Mouse (Mus musculus): Measurements from ENCODE around the gene Usp49. TPM values are rescaled to one million over a fixed set of nuclear protein-coding genes. Genes with fewer than 3 reads are reported as not detected.
"Not testable (repeated sequence)": the region's sequence is repeated elsewhere in the genome, so short reads cannot be mapped to it uniquely, and the experiment has no call there.

Usp49 gene
- polyA plus RNA-seq, 1 experiment from 2014 or later = 11.1 TPM

DNA sequence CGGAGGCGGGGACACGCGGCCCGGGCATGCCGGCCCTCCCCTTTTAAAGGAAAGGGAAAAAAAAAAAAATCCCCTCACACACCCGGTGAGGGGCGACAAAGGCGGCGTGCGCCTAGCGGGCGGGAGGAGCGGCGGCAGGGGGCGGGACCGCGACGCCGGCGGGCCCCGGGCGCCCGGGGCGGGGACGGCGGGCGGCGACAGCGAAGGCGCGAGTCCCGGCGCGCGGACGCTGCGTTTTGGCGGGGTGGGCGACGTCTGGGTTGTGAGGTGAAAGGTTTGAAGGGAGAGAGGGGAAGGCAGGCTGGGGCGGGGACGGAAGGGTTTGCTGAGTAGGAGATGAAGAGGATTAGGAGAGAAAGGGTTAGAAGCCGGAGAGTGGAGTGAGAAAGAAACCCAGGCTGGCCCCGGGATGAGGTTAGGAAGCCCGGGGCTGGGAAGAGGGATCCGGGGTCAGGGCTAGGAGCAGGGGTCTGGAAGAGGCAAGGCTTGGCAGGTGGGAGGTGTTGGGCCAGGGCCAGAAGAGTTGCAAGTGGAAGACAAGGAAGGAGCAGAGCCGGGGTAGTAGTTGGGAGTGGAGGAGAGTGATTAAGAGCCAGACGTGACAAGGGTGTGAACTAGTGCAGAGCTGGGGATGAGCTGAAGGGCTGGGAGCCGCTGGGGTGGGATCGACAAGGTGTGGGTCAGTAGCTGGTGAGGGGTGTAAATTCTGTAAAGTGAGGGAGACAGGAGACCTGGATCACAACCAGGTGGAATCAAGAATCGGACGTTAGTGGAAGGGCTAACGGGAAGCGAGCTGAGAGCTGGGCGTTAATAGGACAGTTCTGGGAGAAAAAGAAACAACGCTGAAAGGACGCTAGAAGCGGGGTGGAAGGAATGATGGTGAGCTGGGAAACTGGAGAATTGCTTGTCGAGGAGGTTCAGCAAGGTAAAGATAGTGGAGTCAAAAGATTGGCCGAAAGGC, 493 bp upstream of the Usp49 start:
- Histone ChIP-seq H3K36me3 (no peaks in the 10 kb centered on the region), H3K4me3 (peak overlapping the region; percentile 83), H3K9me3 (no peaks in the 10 kb centered on the region), H3K27me3 (no peaks in the 10 kb centered on the region), H3K9ac (replicated peaks) (peak overlapping the region; percentile 86), H3K4me1 (peaks cover 40% of the 10 kb centered on the region), H3K27ac (replicated peaks) (peak overlapping the region; percentile 98), H3K4me2 (replicated peaks) (peak overlapping the region; percentile 82)
- under 1% methylated on average over 61 of the region's 61 CpGs for WGBS
- ATAC-seq (replicated peaks) = peak; percentile 60

DNA sequence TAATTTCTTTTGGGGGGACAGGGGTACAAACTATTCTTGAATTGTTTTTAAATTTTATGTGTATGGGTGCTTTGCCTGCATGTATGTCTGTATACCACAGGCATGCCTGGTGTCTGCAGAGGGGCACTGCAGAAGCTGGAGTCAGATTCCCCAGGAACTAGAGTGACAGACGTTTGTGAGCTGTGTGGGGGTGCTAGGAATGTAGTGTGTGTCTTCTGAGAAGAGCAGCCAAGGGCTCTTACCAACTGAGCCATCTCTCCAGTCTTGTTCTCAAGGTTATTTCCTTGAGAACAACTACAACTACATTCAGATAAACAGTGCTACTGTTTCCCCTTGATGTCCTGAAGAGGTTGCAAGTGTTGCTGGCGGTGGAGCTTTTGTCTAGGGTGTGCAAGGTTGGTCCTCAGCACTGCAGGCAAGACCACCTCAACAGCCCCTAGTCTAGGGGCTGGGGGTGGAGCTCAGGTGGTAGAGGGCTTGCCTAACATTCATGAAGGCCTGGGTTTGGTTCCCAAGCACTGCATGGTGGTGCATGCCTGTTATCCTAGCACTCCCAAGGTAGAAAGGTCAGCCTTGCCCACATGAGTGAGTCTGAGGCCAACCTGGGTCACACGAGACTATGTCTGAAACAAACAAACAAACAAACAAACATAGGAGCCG, 1.8 kb downstream of the Usp49 start:
- 73% methylated on average over 4 of the region's 4 CpGs for WGBS
- 0 out of 2 replicates have a peak overlapping the region, but pooled peaks have one; percentile 7 for H3K4me3 ChIP-seq
- no peak overlapping the region for H3K27ac ChIP-seq (replicated peaks)
- no peak for ATAC-seq (replicated peaks)
- peaks cover 40% of the 10 kb centered on the region for H3K4me1 ChIP-seq
- no peak overlapping the region; the same call in 1 of the 2 replicates for H3K4me2 ChIP-seq (replicated peaks)
- no peaks in the 10 kb centered on the region for H3K9me3 ChIP-seq
- no peaks in the 10 kb centered on the region for H3K27me3 ChIP-seq
- peak overlapping the region; percentile 23; the same call in 1 of the 2 replicates for H3K9ac ChIP-seq (replicated peaks)
- 0 out of 2 replicates have a peak, but pooled peaks cover 3% of the 10 kb centered on the region for H3K36me3 ChIP-seq

DNA sequence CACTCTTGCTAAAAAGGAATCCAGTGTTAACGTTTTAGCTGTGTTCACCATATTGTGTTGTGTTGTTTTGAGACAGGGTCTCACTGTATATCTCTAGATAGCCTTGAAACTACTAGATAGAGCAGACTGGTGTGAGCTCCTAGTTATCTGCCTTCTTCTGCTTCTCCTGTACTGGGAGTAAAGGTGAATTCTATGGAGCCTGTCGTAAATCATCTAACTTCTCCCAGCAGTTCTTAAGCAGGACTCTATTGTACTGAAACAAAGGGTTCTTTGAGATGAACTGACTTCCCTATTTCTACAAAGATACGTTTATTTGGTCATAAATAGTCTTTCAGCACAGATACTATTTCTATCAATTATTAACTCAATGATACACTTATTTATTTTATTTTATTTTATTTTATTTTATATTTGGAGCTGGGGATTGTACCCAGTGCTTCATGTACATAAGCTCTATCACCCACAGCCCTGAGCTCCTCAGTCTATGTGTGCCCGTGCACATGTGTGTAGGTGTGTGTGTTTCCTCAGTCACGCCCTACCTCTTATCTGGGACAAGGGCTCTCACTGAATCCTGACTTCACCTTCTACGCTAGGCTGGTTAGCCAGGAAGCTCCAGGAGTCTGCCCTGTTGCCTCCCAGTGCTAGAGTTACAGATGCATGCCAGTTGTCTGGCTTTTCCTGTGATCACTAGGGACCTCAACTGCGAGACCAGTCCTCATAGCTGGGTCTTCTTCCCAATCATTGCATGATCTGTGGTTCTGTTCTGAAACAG, 3.7 kb downstream of the Usp49 start:
- Histone ChIP-seq H3K27ac (replicated peaks) (no peak overlapping the region), H3K4me3 (no peak overlapping the region), H3K4me2 (replicated peaks) (no peak overlapping the region), H3K27me3 (no peaks in the 10 kb centered on the region), H3K9me3 (no peaks in the 10 kb centered on the region), H3K36me3 (0 out of 2 replicates have a peak, but pooled peaks cover 3% of the 10 kb centered on the region), H3K4me1 (peaks cover 35% of the 10 kb centered on the region), H3K9ac (replicated peaks) (no peak overlapping the region)
- 79% methylated on average over 7 of the region's 7 CpGs for WGBS
- no peak for ATAC-seq (replicated peaks)

DNA sequence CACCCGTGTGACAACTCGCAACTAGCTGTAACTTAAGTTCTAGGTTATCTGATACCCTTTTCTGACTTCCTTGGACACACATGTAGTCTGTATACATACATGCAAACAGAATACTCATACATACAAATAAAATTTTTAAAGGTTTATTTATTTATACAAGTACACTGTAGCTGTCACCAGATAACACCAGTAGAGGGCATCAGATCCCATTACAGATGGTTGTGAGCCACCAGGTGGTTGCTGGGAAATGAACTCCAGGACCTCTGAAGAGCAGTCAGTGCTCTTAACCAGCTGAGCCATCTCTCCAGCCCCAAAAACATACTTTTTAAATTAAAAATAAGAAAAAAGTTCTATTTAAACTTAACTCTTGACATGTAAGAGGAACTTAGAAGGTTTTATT, 12.5 kb downstream of the Usp49 start:
- no peak overlapping the region for H3K27ac ChIP-seq (replicated peaks)
- 0 out of 2 replicates have a peak, but pooled peaks cover 4% of the 10 kb centered on the region for H3K4me1 ChIP-seq
- H3K4me3 ChIP-seq = no peak overlapping the region
- no peaks in the 10 kb centered on the region for H3K36me3 ChIP-seq
- no peak overlapping the region for H3K4me2 ChIP-seq (replicated peaks)
- no peaks in the 10 kb centered on the region for H3K27me3 ChIP-seq
- H3K9me3 ChIP-seq = no peaks in the 10 kb centered on the region
- WGBS = 88% methylated on average over 2 of the region's 2 CpGs
- no peak overlapping the region for H3K9ac ChIP-seq (replicated peaks)
- ATAC-seq (replicated peaks) = no peak

DNA sequence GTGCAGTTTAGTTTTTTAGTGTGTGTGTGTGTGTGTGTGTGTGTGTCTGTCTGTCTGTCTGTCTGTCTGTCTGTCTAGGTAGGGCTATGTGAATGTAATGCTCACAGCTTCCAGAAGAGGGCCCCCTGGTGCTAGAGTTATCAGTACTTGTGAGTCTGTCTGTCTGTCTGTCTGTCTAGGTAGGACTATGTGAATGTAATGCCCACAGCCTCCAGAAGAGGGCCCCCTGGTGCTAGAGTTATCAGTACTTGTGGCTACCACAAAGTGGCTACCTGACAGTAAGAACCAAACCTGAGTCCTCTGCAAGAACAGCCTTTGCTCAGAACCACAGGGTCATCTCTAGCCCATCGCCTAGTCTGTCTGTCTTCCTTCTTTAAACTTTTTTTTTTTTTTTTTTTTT, 16.2 kb downstream of the Usp49 start:
- H3K4me3 ChIP-seq = no peak overlapping the region
- H3K27me3 ChIP-seq = no peaks in the 10 kb centered on the region
- WGBS = 44% methylated on average over 1 of the region's 1 CpGs
- peaks cover 4% of the 10 kb centered on the region; the same call in 1 of the 2 replicates for H3K36me3 ChIP-seq
- no peak overlapping the region for H3K9ac ChIP-seq (replicated peaks)
- H3K4me1 ChIP-seq = peaks cover 5% of the 10 kb centered on the region; the same call in 1 of the 2 replicates
- no peak overlapping the region for H3K27ac ChIP-seq (replicated peaks)
- no peaks in the 10 kb centered on the region for H3K9me3 ChIP-seq
- no peak for ATAC-seq (replicated peaks)
- H3K4me2 ChIP-seq (replicated peaks) = no peak overlapping the region

DNA sequence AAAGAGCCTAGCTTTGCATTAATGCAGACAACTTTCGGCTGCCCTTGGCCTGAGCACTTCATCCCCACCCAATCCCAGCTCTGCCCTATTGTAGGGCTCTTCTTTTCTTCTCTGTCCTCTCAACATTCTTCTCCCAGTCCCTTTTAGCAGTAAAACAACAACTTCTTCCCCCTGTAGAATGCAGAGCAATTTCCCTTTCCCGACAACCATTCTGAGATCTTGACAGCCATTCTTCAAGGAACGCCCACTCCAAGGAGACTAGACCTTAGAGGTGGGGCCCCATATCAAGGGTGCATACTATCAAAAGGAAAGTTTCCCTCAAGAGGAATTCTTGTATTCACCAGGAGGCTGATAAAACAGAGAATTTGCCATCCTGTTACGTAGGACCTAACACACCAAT, 18.5 kb downstream of the Usp49 start:
- Histone ChIP-seq H3K27ac (replicated peaks) (no peak overlapping the region; the same call in 1 of the 2 replicates), H3K4me2 (replicated peaks) (no peak overlapping the region)
- no peak for ATAC-seq (replicated peaks)

DNA sequence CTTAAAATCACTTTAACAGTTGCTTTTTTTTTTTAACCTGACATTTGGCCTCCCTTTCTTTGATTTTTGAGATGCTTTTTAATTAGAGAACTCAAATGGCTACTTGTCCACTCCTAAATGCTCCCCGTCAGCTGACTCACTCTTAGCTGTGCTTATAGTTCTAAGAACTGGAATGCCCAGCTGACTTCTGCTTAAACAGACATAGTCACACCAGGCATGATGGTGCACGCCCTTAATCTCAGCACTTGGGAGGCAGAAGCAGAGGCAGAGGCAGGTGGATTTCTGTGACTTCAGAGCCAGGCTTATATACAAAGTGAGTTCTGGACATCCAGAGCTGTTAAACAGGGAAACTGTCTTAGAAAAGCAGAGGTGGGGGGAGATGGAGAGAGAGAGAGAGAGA, 21.5 kb downstream of the Usp49 start:
- Histone ChIP-seq H3K27ac (replicated peaks) (no peak overlapping the region), H3K4me2 (replicated peaks) (no peak overlapping the region), H3K9ac (replicated peaks) (no peak overlapping the region), H3K36me3 (peaks cover 4% of the 10 kb centered on the region; the same call in 1 of the 2 replicates), H3K27me3 (no peaks in the 10 kb centered on the region), H3K4me1 (peaks cover 5% of the 10 kb centered on the region; the same call in 1 of the 2 replicates), H3K9me3 (no peaks in the 10 kb centered on the region), H3K4me3 (no peak overlapping the region)
- 65% methylated on average over 2 of the region's 2 CpGs for WGBS
- ATAC-seq (replicated peaks) = no peak

More for the DNA sequence above, 18.5 kb downstream of the Usp49 start:
- Histone ChIP-seq H3K9me3 (no peaks in the 10 kb centered on the region), H3K27me3 (no peaks in the 10 kb centered on the region), H3K4me3 (no peak overlapping the region), H3K36me3 (peaks cover 4% of the 10 kb centered on the region; the same call in 1 of the 2 replicates), H3K4me1 (peaks cover 5% of the 10 kb centered on the region; the same call in 1 of the 2 replicates), H3K9ac (replicated peaks) (no peak overlapping the region)
- WGBS = 31% methylated on average over 4 of the region's 4 CpGs

DNA sequence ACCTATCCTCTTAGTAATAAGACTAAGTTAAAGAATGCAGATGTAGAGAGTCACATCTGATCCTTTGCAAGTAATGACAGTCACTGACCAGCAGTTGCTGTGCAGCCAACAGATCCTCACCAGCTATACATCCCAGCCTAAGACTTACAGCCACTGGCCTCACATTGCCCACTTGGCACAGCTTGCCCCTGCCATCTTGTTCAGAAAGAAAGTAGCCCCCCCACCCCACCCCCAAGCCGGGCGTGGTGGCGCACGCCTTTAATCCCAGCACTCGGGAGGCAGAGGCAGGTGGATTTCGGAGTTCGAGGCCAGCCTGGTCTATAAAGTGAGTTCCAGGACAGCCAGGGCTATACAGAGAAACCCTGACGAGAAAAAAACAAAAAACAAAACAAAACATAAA, 23.9 kb downstream of the Usp49 start:
- H3K4me2 ChIP-seq (replicated peaks); H3K9ac ChIP-seq (replicated peaks); H3K9me3 ChIP-seq; H3K4me1 ChIP-seq; ATAC-seq (replicated peaks); H3K4me3 ChIP-seq; H3K27me3 ChIP-seq; H3K27ac ChIP-seq (replicated peaks); H3K36me3 ChIP-seq: not testable (repeated sequence)
- 95% methylated on average over 8 of the region's 8 CpGs for WGBS

DNA sequence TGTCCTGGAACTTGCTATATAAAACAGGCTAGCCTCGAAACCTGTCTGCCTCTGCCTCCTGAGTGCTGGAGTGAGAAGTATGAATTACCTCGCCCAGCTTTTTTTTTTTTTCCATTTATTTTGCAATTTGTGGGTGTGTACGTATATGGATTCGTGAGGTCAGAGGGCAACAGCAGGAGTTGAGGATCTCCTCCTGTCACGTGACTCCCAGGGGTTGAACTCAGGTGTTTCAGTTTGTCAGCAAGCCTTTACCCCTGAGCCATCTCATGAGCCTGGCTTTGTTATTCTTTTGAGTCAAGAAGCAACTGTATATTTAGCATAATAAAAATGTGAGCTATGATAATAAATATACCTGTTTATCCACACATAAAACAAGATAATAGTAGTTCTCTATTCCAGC, 25.2 kb downstream of the Usp49 start:
- Histone ChIP-seq H3K4me3 (no peak overlapping the region), H3K27me3 (no peaks in the 10 kb centered on the region), H3K27ac (replicated peaks) (no peak overlapping the region), H3K9ac (replicated peaks) (no peak overlapping the region), H3K4me1 (no peaks in the 10 kb centered on the region), H3K36me3 (no peaks in the 10 kb centered on the region), H3K4me2 (replicated peaks) (no peak overlapping the region), H3K9me3 (no peaks in the 10 kb centered on the region)
- 88% methylated on average over 5 of the region's 5 CpGs for WGBS
- no peak for ATAC-seq (replicated peaks)

DNA sequence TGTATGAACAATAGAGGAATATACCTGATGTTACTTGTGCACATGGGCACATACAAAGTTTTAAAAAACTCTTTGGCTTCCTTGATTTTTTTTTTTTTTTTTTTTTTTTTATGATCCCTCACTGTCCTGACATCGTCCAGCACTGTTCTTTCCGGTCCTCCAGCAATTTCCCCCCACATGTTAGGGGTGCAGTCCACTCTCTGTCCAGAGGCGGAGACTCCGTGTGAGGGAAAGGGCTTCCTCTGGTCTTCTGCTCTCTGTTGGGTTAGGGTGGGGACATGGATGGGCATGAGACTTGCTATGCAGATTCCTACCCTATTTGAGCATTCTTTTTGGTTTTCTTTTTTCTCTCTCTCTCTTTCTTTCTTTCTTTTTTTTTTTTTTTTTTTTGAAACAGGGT, 27.4 kb downstream of the Usp49 start:
- no peaks in the 10 kb centered on the region for H3K36me3 ChIP-seq
- no peak overlapping the region for H3K27ac ChIP-seq (replicated peaks)
- no peak overlapping the region for H3K4me3 ChIP-seq
- H3K4me1 ChIP-seq = no peaks in the 10 kb centered on the region
- 86% methylated on average over 4 of the region's 4 CpGs for WGBS
- no peaks in the 10 kb centered on the region for H3K9me3 ChIP-seq
- H3K9ac ChIP-seq (replicated peaks) = no peak overlapping the region
- no peaks in the 10 kb centered on the region for H3K27me3 ChIP-seq
- ATAC-seq (replicated peaks) = no peak
- H3K4me2 ChIP-seq (replicated peaks) = no peak overlapping the region

DNA sequence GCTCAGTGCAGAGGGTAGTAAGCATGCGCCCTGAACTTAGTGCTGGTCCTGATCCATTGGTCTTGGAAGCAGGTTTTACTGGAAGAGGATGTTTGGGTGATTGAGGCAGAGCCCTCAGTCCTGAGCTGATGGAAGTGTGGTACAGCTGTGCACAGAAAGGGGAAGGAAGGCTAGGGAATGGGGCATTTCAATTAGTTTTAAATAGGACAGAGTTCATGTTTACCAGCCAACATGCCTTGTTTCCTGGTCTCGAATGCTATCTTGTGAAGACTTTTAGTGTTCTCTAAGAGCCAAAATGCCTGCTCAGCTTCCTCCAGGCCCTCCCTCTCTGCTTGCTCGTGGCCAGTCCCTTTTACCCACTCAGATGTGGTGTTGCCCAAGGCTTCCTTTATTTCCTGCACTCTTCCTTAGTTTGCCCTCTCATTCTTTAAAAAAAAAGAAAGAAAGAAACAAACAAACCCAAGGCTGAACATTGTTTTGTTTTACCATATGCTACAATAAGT, 28.3 kb downstream of the Usp49 start:
- Histone ChIP-seq H3K4me3 (no peak overlapping the region), H3K4me1 (0 out of 2 replicates have a peak, but pooled peaks cover 6% of the 10 kb centered on the region), H3K36me3 (no peaks in the 10 kb centered on the region), H3K4me2 (replicated peaks) (no peak overlapping the region), H3K27ac (replicated peaks) (no peak overlapping the region), H3K9me3 (no peaks in the 10 kb centered on the region), H3K27me3 (no peaks in the 10 kb centered on the region), H3K9ac (replicated peaks) (no peak overlapping the region)
- ATAC-seq (replicated peaks) = no peak
- WGBS = 88% methylated on average over 3 of the region's 3 CpGs

All from forebrain, embryonic 15.5 days (tissue).